Mouse (Mus musculus): ENCODE results near the gene Mindy3. TPM values are rescaled to one million over a fixed set of nuclear protein-coding genes. Genes with fewer than 3 reads are reported as not detected.

Mindy3 gene
- total and polyA plus RNA-seq, 2 experiments from 2014 or later, result 27.9 to 39.5 TPM

GRCm38 (mm10) chr2:12411129-12411528 lies 8.1 kb downstream of the Mindy3 start:
- ATAC-seq (ENCODE audit: insufficient read depth, low read depth) (no peak), DNase-seq (ENCODE audit: low spot score) (no peak)
- Histone ChIP-seq H3K4me1 (ENCODE audit: control insufficient read depth, insufficient read depth) (no peaks in the 10 kb centered on the region), H3K9ac (replicated peaks; ENCODE audit: low read depth, low read length) (no peak overlapping the region), H3K27ac (ENCODE audit: low read depth) (no peak overlapping the region), H3K27me3 (ENCODE audit: control insufficient read depth, insufficient read depth, low read length) (no peaks in the 10 kb centered on the region), H3K4me2 (ENCODE audit: low read depth, low read length) (no peak overlapping the region), H3K9me3 (replicated peaks; ENCODE audit: control insufficient read depth, low read length) (no peaks in the 10 kb centered on the region), H3K4me3 (ENCODE audit: low read depth, low read length) (no peak overlapping the region), H3K36me3 (replicated peaks; ENCODE audit: control insufficient read depth, insufficient read depth, low read length) (no peaks in the 10 kb centered on the region)
- TF ChIP-seq CTCF (IDR thresholded peaks at IDR 0.05; ENCODE audit: low read depth) (no peak), EP300 (IDR thresholded peaks at IDR 0.05; ENCODE audit: low read depth) (no peak)
- 41% methylated on average over 2 of the region's 2 CpGs for WGBS

GRCm38 (mm10) chr2:12406737-12407136 lies 12.5 kb downstream of the Mindy3 start:
- 80% methylated on average over 2 of the region's 2 CpGs for WGBS
- Histone ChIP-seq H3K4me3 (ENCODE audit: low read depth, low read length) (no peak overlapping the region), H3K4me2 (ENCODE audit: low read depth, low read length) (no peak overlapping the region), H3K27me3 (ENCODE audit: control insufficient read depth, insufficient read depth, low read length) (no peaks in the 10 kb centered on the region), H3K9me3 (replicated peaks; ENCODE audit: control insufficient read depth, low read length) (no peaks in the 10 kb centered on the region), H3K36me3 (replicated peaks; ENCODE audit: control insufficient read depth, insufficient read depth, low read length) (no peaks in the 10 kb centered on the region), H3K9ac (replicated peaks; ENCODE audit: low read depth, low read length) (no peak overlapping the region), H3K27ac (ENCODE audit: low read depth) (no peak overlapping the region), H3K4me1 (ENCODE audit: control insufficient read depth, insufficient read depth) (no peaks in the 10 kb centered on the region)
- DNase-seq (ENCODE audit: low spot score) (no peak), ATAC-seq (ENCODE audit: insufficient read depth, low read depth) (no peak)
- TF ChIP-seq EP300 (IDR thresholded peaks at IDR 0.05; ENCODE audit: low read depth), result no peak
- no peak for TF ChIP-seq CTCF (IDR thresholded peaks at IDR 0.05; ENCODE audit: low read depth)

DNA sequence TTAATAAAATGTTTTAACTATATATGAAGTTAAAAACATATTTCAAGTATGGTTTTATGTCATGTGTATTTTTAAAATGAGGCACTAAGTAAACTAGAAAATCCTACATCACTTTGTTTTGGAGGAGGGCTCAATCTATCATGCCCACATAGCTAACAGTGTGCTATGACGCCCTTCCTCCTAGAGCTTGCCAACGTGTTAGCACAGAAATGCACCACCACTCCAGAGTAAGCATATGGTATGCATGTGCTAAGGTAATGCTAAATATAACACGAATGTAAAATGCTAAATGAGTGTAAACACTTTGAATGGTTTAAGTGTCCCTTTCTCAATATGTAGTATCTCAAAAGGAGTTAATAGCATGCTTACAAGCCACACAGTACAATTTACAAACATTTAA lies 16.8 kb downstream of the Mindy3 start:
- no peak overlapping the region for H3K9ac ChIP-seq (replicated peaks; ENCODE audit: low read depth, low read length)
- 50% methylated on average over 3 of the region's 3 CpGs for WGBS
- 0 out of 2 replicates have a peak, but pooled peaks cover 3% of the 10 kb centered on the region for H3K36me3 ChIP-seq (replicated peaks; ENCODE audit: control insufficient read depth, insufficient read depth, low read length)
- H3K4me1 ChIP-seq (ENCODE audit: control insufficient read depth, insufficient read depth), result no peaks in the 10 kb centered on the region
- no peak overlapping the region for H3K4me2 ChIP-seq (ENCODE audit: low read depth, low read length)
- DNase-seq (ENCODE audit: low spot score) (no peak), ATAC-seq (ENCODE audit: insufficient read depth, low read depth) (no peak)
- no peaks in the 10 kb centered on the region for H3K27me3 ChIP-seq (ENCODE audit: control insufficient read depth, insufficient read depth, low read length)
- no peak overlapping the region for H3K4me3 ChIP-seq (ENCODE audit: low read depth, low read length)
- H3K27ac ChIP-seq (ENCODE audit: low read depth), result no peak overlapping the region
- no peaks in the 10 kb centered on the region for H3K9me3 ChIP-seq (replicated peaks; ENCODE audit: control insufficient read depth, low read length)
- no peak for TF ChIP-seq CTCF (IDR thresholded peaks at IDR 0.05; ENCODE audit: low read depth)

DNA sequence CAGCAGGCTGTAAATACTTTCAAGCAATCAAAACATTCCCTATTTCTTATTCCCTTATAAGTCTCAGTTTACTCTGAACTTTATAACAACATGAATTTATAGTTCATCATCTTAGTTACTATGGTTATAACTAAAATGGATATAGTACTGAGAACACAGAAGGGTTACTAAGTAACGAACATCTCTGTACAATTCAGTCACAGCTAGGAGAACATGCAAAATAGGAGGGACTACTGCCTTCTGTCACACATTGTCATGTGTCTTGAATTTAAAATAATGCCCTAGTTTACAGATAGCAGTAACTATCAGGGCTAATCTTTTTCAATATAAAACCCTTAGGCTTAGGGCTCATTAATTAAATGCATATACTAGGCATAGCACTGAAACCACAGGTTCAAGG lies 18.1 kb downstream of the Mindy3 start:
- H3K27ac ChIP-seq (ENCODE audit: low read depth), result no peak overlapping the region
- no peaks in the 10 kb centered on the region for H3K27me3 ChIP-seq (ENCODE audit: control insufficient read depth, insufficient read depth, low read length)
- no peak overlapping the region for H3K9ac ChIP-seq (replicated peaks; ENCODE audit: low read depth, low read length)
- TF ChIP-seq EP300 (IDR thresholded peaks at IDR 0.05; ENCODE audit: low read depth) (no peak), CTCF (IDR thresholded peaks at IDR 0.05; ENCODE audit: low read depth) (no peak)
- no peak overlapping the region for H3K4me3 ChIP-seq (ENCODE audit: low read depth, low read length)
- 93% methylated on average over 1 of the region's 1 CpGs for WGBS
- 0 out of 2 replicates have a peak, but pooled peaks cover 3% of the 10 kb centered on the region for H3K36me3 ChIP-seq (replicated peaks; ENCODE audit: control insufficient read depth, insufficient read depth, low read length)
- ATAC-seq (ENCODE audit: insufficient read depth, low read depth) (no peak), DNase-seq (ENCODE audit: low spot score) (no peak)
- H3K4me1 ChIP-seq (ENCODE audit: control insufficient read depth, insufficient read depth), result no peaks in the 10 kb centered on the region
- no peak overlapping the region for H3K4me2 ChIP-seq (ENCODE audit: low read depth, low read length)
- no peaks in the 10 kb centered on the region for H3K9me3 ChIP-seq (replicated peaks; ENCODE audit: control insufficient read depth, low read length)

- H3K9ac ChIP-seq (replicated peaks; ENCODE audit: low read depth, low read length), result no peak overlapping the region
- no peaks in the 10 kb centered on the region for H3K4me1 ChIP-seq (ENCODE audit: control insufficient read depth, insufficient read depth)
- H3K9me3 ChIP-seq (replicated peaks; ENCODE audit: control insufficient read depth, low read length), result no peaks in the 10 kb centered on the region
- ATAC-seq (ENCODE audit: insufficient read depth, low read depth) (peak; percentile 51; the same call in 1 of the 2 replicates), DNase-seq (ENCODE audit: low spot score) (peak; percentile 57)
- no peaks in the 10 kb centered on the region for H3K27me3 ChIP-seq (ENCODE audit: control insufficient read depth, insufficient read depth, low read length)
- peaks cover 12% of the 10 kb centered on the region for H3K36me3 ChIP-seq (replicated peaks; ENCODE audit: control insufficient read depth, insufficient read depth, low read length)
- no peak overlapping the region for H3K4me3 ChIP-seq (ENCODE audit: low read depth, low read length)
- WGBS, result 28% methylated on average over 1 of the region's 1 CpGs
- no peak overlapping the region for H3K4me2 ChIP-seq (ENCODE audit: low read depth, low read length)
- TF ChIP-seq EP300 (IDR thresholded peaks at IDR 0.05; ENCODE audit: low read depth) (no peak), CTCF (IDR thresholded peaks at IDR 0.05; ENCODE audit: low read depth) (peak; percentile 93)
- no peak overlapping the region for H3K27ac ChIP-seq (ENCODE audit: low read depth)
These were observed 30.2 kb downstream of the Mindy3 start for GRCm38 (mm10) chr2:12389028-12389427.

DNA sequence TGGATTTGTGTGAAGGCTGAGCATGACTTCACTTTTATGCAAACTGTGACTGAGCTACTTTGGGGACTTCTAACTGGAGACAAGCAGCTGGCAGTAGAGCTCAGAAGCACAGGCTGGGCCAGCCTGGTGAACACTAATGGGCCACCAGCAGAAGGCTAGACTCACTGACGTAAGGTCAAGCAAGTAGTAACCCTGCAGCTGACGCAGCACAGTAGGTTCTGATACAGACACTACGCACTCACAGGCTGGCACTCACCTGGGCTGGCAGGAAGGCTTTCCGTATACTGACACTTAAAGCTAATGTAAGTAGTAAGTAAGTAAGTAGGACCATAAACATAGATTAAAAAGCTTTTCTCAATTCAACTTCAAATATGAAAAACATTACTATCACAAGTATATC lies 30.7 kb downstream of the Mindy3 start:
- H3K27me3 ChIP-seq (ENCODE audit: control insufficient read depth, insufficient read depth, low read length), result no peaks in the 10 kb centered on the region
- H3K4me3 ChIP-seq (ENCODE audit: low read depth, low read length), result no peak overlapping the region
- H3K36me3 ChIP-seq (replicated peaks; ENCODE audit: control insufficient read depth, insufficient read depth, low read length), result peaks cover 12% of the 10 kb centered on the region
- H3K27ac ChIP-seq (ENCODE audit: low read depth), result no peak overlapping the region
- H3K4me1 ChIP-seq (ENCODE audit: control insufficient read depth, insufficient read depth), result no peaks in the 10 kb centered on the region
- 85% methylated on average over 4 of the region's 4 CpGs for whole genome bisulfite sequencing
- H3K4me2 ChIP-seq (ENCODE audit: low read depth, low read length), result no peak overlapping the region
- TF ChIP-seq EP300 (IDR thresholded peaks at IDR 0.05; ENCODE audit: low read depth), result no peak
- TF ChIP-seq CTCF (IDR thresholded peaks at IDR 0.05; ENCODE audit: low read depth), result no peak
- H3K9ac ChIP-seq (replicated peaks; ENCODE audit: low read depth, low read length), result no peak overlapping the region
- ATAC-seq (ENCODE audit: insufficient read depth, low read depth) (no peak), DNase-seq (ENCODE audit: low spot score) (no peak)
- no peaks in the 10 kb centered on the region for H3K9me3 ChIP-seq (replicated peaks; ENCODE audit: control insufficient read depth, low read length)
